Mouse (Mus musculus): ENCODE results near the gene Ttc1. TPM values are rescaled to one million over a fixed set of nuclear protein-coding genes. Genes with fewer than 3 reads are reported as not detected.

The Ttc1 gene
- polyA plus RNA-seq, 1 experiment from 2014 or later, result 54.9 TPM

- no peak overlapping the region for H3K9ac ChIP-seq (ENCODE audit: low read length)
- H3K36me3 ChIP-seq (ENCODE audit: control insufficient read depth, insufficient read depth), result no peaks in the 10 kb centered on the region
- H3K27ac ChIP-seq (ENCODE audit: low read length), result no peak overlapping the region
- ATAC-seq (replicated peaks; ENCODE audit: extremely low read depth, insufficient read depth, low FRiP score), result no peak
- H3K27me3 ChIP-seq (ENCODE audit: control insufficient read depth, insufficient read depth, low read length), result peaks cover 5% of the 10 kb centered on the region
- H3K4me2 ChIP-seq (ENCODE audit: low read depth, low read length), result no peak overlapping the region
- 20% methylated on average over 5 of the region's 5 CpGs for WGBS
- no peak overlapping the region for H3K4me3 ChIP-seq (ENCODE audit: low read length)
- H3K9me3 ChIP-seq (replicated peaks; ENCODE audit: control insufficient read depth, low read length), result no peaks in the 10 kb centered on the region
- H3K4me1 ChIP-seq (ENCODE audit: control insufficient read depth, insufficient read depth, low read length), result 0 out of 2 replicates have a peak, but pooled peaks cover 4% of the 10 kb centered on the region
Observed at GRCm38 (mm10) chr11:43773725-43774124, 25.9 kb upstream of the Ttc1 start.

GRCm38 (mm10) chr11:43770110-43770509, 22.3 kb upstream of the Ttc1 start:
- H3K4me1 ChIP-seq (ENCODE audit: control insufficient read depth, insufficient read depth, low read length), result no peaks in the 10 kb centered on the region
- no peak overlapping the region for H3K4me2 ChIP-seq (ENCODE audit: low read depth, low read length)
- H3K36me3 ChIP-seq (ENCODE audit: control insufficient read depth, insufficient read depth), result no peaks in the 10 kb centered on the region
- ATAC-seq (replicated peaks; ENCODE audit: extremely low read depth, insufficient read depth, low FRiP score), result no peak
- no peaks in the 10 kb centered on the region for H3K9me3 ChIP-seq (replicated peaks; ENCODE audit: control insufficient read depth, low read length)
- H3K4me3 ChIP-seq (ENCODE audit: low read length), result no peak overlapping the region
- H3K27ac ChIP-seq (ENCODE audit: low read length), result no peak overlapping the region
- peaks cover under 1% of the 10 kb centered on the region for H3K27me3 ChIP-seq (ENCODE audit: control insufficient read depth, insufficient read depth, low read length)
- WGBS, result 74% methylated on average over 4 of the region's 4 CpGs
- no peak overlapping the region for H3K9ac ChIP-seq (ENCODE audit: low read length)

- Histone ChIP-seq H3K27ac (ENCODE audit: low read length) (no peak overlapping the region), H3K4me1 (ENCODE audit: control insufficient read depth, insufficient read depth, low read length) (no peaks in the 10 kb centered on the region), H3K36me3 (ENCODE audit: control insufficient read depth, insufficient read depth) (no peaks in the 10 kb centered on the region), H3K4me3 (ENCODE audit: low read length) (no peak overlapping the region), H3K27me3 (ENCODE audit: control insufficient read depth, insufficient read depth, low read length) (no peaks in the 10 kb centered on the region), H3K9ac (ENCODE audit: low read length) (no peak overlapping the region), H3K9me3 (replicated peaks; ENCODE audit: control insufficient read depth, low read length) (no peaks in the 10 kb centered on the region), H3K4me2 (ENCODE audit: low read depth, low read length) (peak overlapping the region; percentile 79; the same call in 1 of the 2 replicates)
- 65% methylated on average over 11 of the region's 11 CpGs for WGBS
- ATAC-seq (replicated peaks; ENCODE audit: extremely low read depth, insufficient read depth, low FRiP score), result no peak
Observed at GRCm38 (mm10) chr11:43767749-43768148, 19.9 kb upstream of the Ttc1 start.

GRCm38 (mm10) chr11:43766922-43767648, 19.3 kb upstream of the Ttc1 start:
- Histone ChIP-seq H3K27me3 (ENCODE audit: control insufficient read depth, insufficient read depth, low read length) (no peaks in the 10 kb centered on the region), H3K4me1 (ENCODE audit: control insufficient read depth, insufficient read depth, low read length) (no peaks in the 10 kb centered on the region), H3K9ac (ENCODE audit: low read length) (peak overlapping the region; percentile 53), H3K4me2 (ENCODE audit: low read depth, low read length) (peak overlapping the region; percentile 79), H3K36me3 (ENCODE audit: control insufficient read depth, insufficient read depth) (no peaks in the 10 kb centered on the region), H3K9me3 (replicated peaks; ENCODE audit: control insufficient read depth, low read length) (no peaks in the 10 kb centered on the region), H3K4me3 (ENCODE audit: low read length) (peak overlapping the region; percentile 64), H3K27ac (ENCODE audit: low read length) (no peak overlapping the region)
- WGBS, result 4% methylated on average over 37 of the region's 37 CpGs
- ATAC-seq (replicated peaks; ENCODE audit: extremely low read depth, insufficient read depth, low FRiP score), result peak; percentile 82

- H3K36me3 ChIP-seq (ENCODE audit: control insufficient read depth, insufficient read depth), result no peaks in the 10 kb centered on the region
- WGBS, result 53% methylated on average over 2 of the region's 2 CpGs
- H3K4me1 ChIP-seq (ENCODE audit: control insufficient read depth, insufficient read depth, low read length), result no peaks in the 10 kb centered on the region
- no peak for ATAC-seq (replicated peaks; ENCODE audit: extremely low read depth, insufficient read depth, low FRiP score)
- H3K27ac ChIP-seq (ENCODE audit: low read length), result no peak overlapping the region
- no peak overlapping the region for H3K9ac ChIP-seq (ENCODE audit: low read length)
- H3K4me2 ChIP-seq (ENCODE audit: low read depth, low read length), result no peak overlapping the region
- H3K4me3 ChIP-seq (ENCODE audit: low read length), result no peak overlapping the region
- H3K27me3 ChIP-seq (ENCODE audit: control insufficient read depth, insufficient read depth, low read length), result no peaks in the 10 kb centered on the region
- no peaks in the 10 kb centered on the region for H3K9me3 ChIP-seq (replicated peaks; ENCODE audit: control insufficient read depth, low read length)
Observed at GRCm38 (mm10) chr11:43758436-43758835, 10.6 kb upstream of the Ttc1 start.

GRCm38 (mm10) chr11:43755411-43755810, 7.6 kb upstream of the Ttc1 start:
- ATAC-seq (replicated peaks; ENCODE audit: extremely low read depth, insufficient read depth, low FRiP score), result no peak
- Histone ChIP-seq H3K4me3 (ENCODE audit: low read length) (no peak overlapping the region), H3K4me2 (ENCODE audit: low read depth, low read length) (no peak overlapping the region), H3K9me3 (replicated peaks; ENCODE audit: control insufficient read depth, low read length) (no peaks in the 10 kb centered on the region), H3K36me3 (ENCODE audit: control insufficient read depth, insufficient read depth) (no peaks in the 10 kb centered on the region), H3K27me3 (ENCODE audit: control insufficient read depth, insufficient read depth, low read length) (no peaks in the 10 kb centered on the region), H3K9ac (ENCODE audit: low read length) (no peak overlapping the region), H3K27ac (ENCODE audit: low read length) (no peak overlapping the region), H3K4me1 (ENCODE audit: control insufficient read depth, insufficient read depth, low read length) (no peaks in the 10 kb centered on the region)
- 68% methylated on average over 5 of the region's 5 CpGs for WGBS

GRCm38 (mm10) chr11:43754568-43754967, 6.8 kb upstream of the Ttc1 start:
- Histone ChIP-seq H3K27me3 (ENCODE audit: control insufficient read depth, insufficient read depth, low read length) (no peaks in the 10 kb centered on the region), H3K4me2 (ENCODE audit: low read depth, low read length) (no peak overlapping the region), H3K4me1 (ENCODE audit: control insufficient read depth, insufficient read depth, low read length) (no peaks in the 10 kb centered on the region), H3K4me3 (ENCODE audit: low read length) (no peak overlapping the region), H3K36me3 (ENCODE audit: control insufficient read depth, insufficient read depth) (no peaks in the 10 kb centered on the region), H3K9ac (ENCODE audit: low read length) (no peak overlapping the region), H3K27ac (ENCODE audit: low read length) (no peak overlapping the region), H3K9me3 (replicated peaks; ENCODE audit: control insufficient read depth, low read length) (no peaks in the 10 kb centered on the region)
- WGBS, result 57% methylated on average over 1 of the region's 1 CpGs
- no peak for ATAC-seq (replicated peaks; ENCODE audit: extremely low read depth, insufficient read depth, low FRiP score)

GRCm38 (mm10) chr11:43751542-43751941, 3.7 kb upstream of the Ttc1 start:
- Histone ChIP-seq H3K4me1 (ENCODE audit: control insufficient read depth, insufficient read depth, low read length) (peaks cover 8% of the 10 kb centered on the region), H3K4me2 (ENCODE audit: low read depth, low read length) (no peak overlapping the region), H3K9me3 (replicated peaks; ENCODE audit: control insufficient read depth, low read length) (no peaks in the 10 kb centered on the region), H3K36me3 (ENCODE audit: control insufficient read depth, insufficient read depth) (no peaks in the 10 kb centered on the region), H3K4me3 (ENCODE audit: low read length) (no peak overlapping the region), H3K27me3 (ENCODE audit: control insufficient read depth, insufficient read depth, low read length) (no peaks in the 10 kb centered on the region), H3K27ac (ENCODE audit: low read length) (no peak overlapping the region), H3K9ac (ENCODE audit: low read length) (no peak overlapping the region)
- no peak for ATAC-seq (replicated peaks; ENCODE audit: extremely low read depth, insufficient read depth, low FRiP score)
- 72% methylated on average over 2 of the region's 2 CpGs for WGBS

GRCm38 (mm10) chr11:43728737-43729301, 19.0 kb downstream of the Ttc1 start:
- Histone ChIP-seq H3K9ac (ENCODE audit: low read length) (no peak overlapping the region), H3K27ac (ENCODE audit: low read length) (no peak overlapping the region), H3K9me3 (replicated peaks; ENCODE audit: control insufficient read depth, low read length) (no peaks in the 10 kb centered on the region), H3K4me3 (ENCODE audit: low read length) (no peak overlapping the region), H3K27me3 (ENCODE audit: control insufficient read depth, insufficient read depth, low read length) (no peaks in the 10 kb centered on the region), H3K4me1 (ENCODE audit: control insufficient read depth, insufficient read depth, low read length) (peaks cover 4% of the 10 kb centered on the region; the same call in 1 of the 2 replicates), H3K36me3 (ENCODE audit: control insufficient read depth, insufficient read depth) (peaks cover 32% of the 10 kb centered on the region), H3K4me2 (ENCODE audit: low read depth, low read length) (no peak overlapping the region)
- WGBS, result 75% methylated on average over 7 of the region's 7 CpGs
- no peak for ATAC-seq (replicated peaks; ENCODE audit: extremely low read depth, insufficient read depth, low FRiP score)
